Mouse (Mus musculus) myocyte (in vitro differentiated cells): ENCODE measurements around the gene Zc3h18. TPM values are rescaled to one million over a fixed set of nuclear protein-coding genes. Genes with fewer than 3 reads are reported as not detected.

Experiments used
- H3K27me3 ChIP-seq: one replicate; pipeline ENCODE4 v1.6.1; 2011; ENCODE audit not compliant: control insufficient read depth, insufficient read depth, insufficient read length
- H3K36me3 ChIP-seq: one replicate; pipeline ENCODE4 v1.6.1; 2011; ENCODE audit not compliant: control insufficient read depth, insufficient read depth
- H3K4me2 ChIP-seq: one replicate; pipeline ENCODE4 v1.6.1; 2011; ENCODE audit warnings: low read depth, control low read depth
- H3K4me3 ChIP-seq: one replicate; pipeline ENCODE4 v1.5.1; 2011; ENCODE audit warnings: mild to moderate bottlenecking, control low read depth, moderate library complexity
- H3K79me2 ChIP-seq: one replicate; pipeline ENCODE4 v1.6.1; 2011; ENCODE audit not compliant: control insufficient read depth, insufficient read depth
- H3ac ChIP-seq: one replicate; pipeline ENCODE4 v1.6.1; 2011; ENCODE audit not compliant: control insufficient read depth, insufficient read length
- CEBPB ChIP-seq: IDR thresholded peaks from 2 replicates; pipeline ENCODE4 v1.6.1; 2011; ENCODE audit warnings: mild to moderate bottlenecking, moderate library complexity; ENCODE audit not compliant: poor library complexity, insufficient read depth, severe bottlenecking
- E2F4 ChIP-seq: IDR thresholded peaks from one replicate; pipeline ENCODE4 v1.6.1; 2011; ENCODE audit warnings: mild to moderate bottlenecking, control low read depth, moderate library complexity; ENCODE audit not compliant: insufficient read depth
- MAX ChIP-seq: IDR thresholded peaks from one replicate; pipeline ENCODE4 v1.6.1; 2011; ENCODE audit warnings: low read depth, mild to moderate bottlenecking, control low read depth
- MYOD1 ChIP-seq, 3 experiments: IDR thresholded peaks; one replicate each; pipeline ENCODE4 v1.6.1; 2011; ENCODE audit warnings: control low read depth in 2 of 3, low read depth in 2 of 3, mild to moderate bottlenecking in 2 of 3, moderate library complexity in 1 of 3; ENCODE audit not compliant: insufficient read length in 2 of 3, control insufficient read depth in 1 of 3
- MYOG ChIP-seq, 3 experiments: IDR thresholded peaks; one replicate each; pipeline ENCODE4 v1.6.1; 2011; ENCODE audit warnings: control low read depth in 2 of 3, low read depth in 2 of 3, mild to moderate bottlenecking in 2 of 3; ENCODE audit not compliant: insufficient read length in 2 of 3, control insufficient read depth in 1 of 3, insufficient read depth in 1 of 3
- POLR2A ChIP-seq: IDR thresholded peaks from one replicate; pipeline ENCODE4 v1.6.1; 2011; ENCODE audit warnings: low read depth, mild to moderate bottlenecking, control low read depth, moderate library complexity; ENCODE audit not compliant: insufficient read length
- POLR2AphosphoS2 ChIP-seq: IDR thresholded peaks from one replicate; pipeline ENCODE4 v1.6.1; 2011; ENCODE audit warnings: low read depth, control low read depth; ENCODE audit not compliant: insufficient read length
- REST ChIP-seq: IDR thresholded peaks from one replicate; pipeline ENCODE4 v1.6.1; 2011; ENCODE audit warnings: mild to moderate bottlenecking, control low read depth, moderate library complexity; ENCODE audit not compliant: insufficient read depth, insufficient read length
- SRF ChIP-seq: IDR thresholded peaks from one replicate; pipeline ENCODE4 v1.6.1; 2011; ENCODE audit warnings: low read depth; ENCODE audit not compliant: control insufficient read depth, insufficient read length
- TCF12 ChIP-seq: IDR thresholded peaks from one replicate; pipeline ENCODE4 v1.6.1; 2011; ENCODE audit warnings: mild to moderate bottlenecking, control low read depth; ENCODE audit not compliant: poor library complexity, insufficient read depth, severe bottlenecking
- TCF3 ChIP-seq: IDR thresholded peaks from one replicate; pipeline ENCODE4 v1.6.1; 2011; ENCODE audit warnings: low read depth, control low read depth; ENCODE audit not compliant: insufficient read length
- USF1 ChIP-seq: IDR thresholded peaks from one replicate; pipeline ENCODE4 v1.6.1; 2011; ENCODE audit warnings: low read depth, mild to moderate bottlenecking, control low read depth, moderate library complexity
- polyA plus RNA-seq: library from polyadenylated mRNA; unstranded; fragments of >200 nt; fragmentation: generic; extraction: Trizol; gene quantifications from one replicate; pipeline ENCODE4 v1.2.1, GENCODE M21; 2012; ENCODE audit warnings: missing spikeins

Gene Zc3h18
- polyA plus RNA-seq, 1 experiment, result 28.8 TPM

- Histone ChIP-seq H3K4me3 (no peak overlapping the region), H3K27me3 (peaks cover 5% of the 10 kb centered on the region), H3K4me2 (no peak overlapping the region), H3K36me3 (no peaks in the 10 kb centered on the region), H3ac (no peak overlapping the region), H3K79me2 (no peaks in the 10 kb centered on the region)
- TF ChIP-seq SRF (no peak), MYOD1 (IDR thresholded peaks at IDR 0.05; ENCODE audit: control insufficient read depth in 1 of 3, insufficient read length in 2 of 3, low read depth in 2 of 3) (peak in 2 of 3 experiments; percentile 30 to 47), MYOG (IDR thresholded peaks at IDR 0.05; ENCODE audit: control insufficient read depth in 1 of 3, insufficient read depth in 1 of 3, insufficient read length in 2 of 3, low read depth in 2 of 3) (peak in 2 of 3 experiments; percentile 49 to 52)
These were observed 74.8 kb downstream of the Zc3h18 start for GRCm38 (mm10) chr8:122451161-122451703.

GRCm38 (mm10) chr8:122452154-122452553 lies 75.7 kb downstream of the Zc3h18 start:
- Histone ChIP-seq H3K27me3 (peaks cover 5% of the 10 kb centered on the region), H3K4me3 (no peak overlapping the region), H3K36me3 (no peaks in the 10 kb centered on the region), H3ac (no peak overlapping the region), H3K4me2 (peak overlapping the region; percentile 12), H3K79me2 (no peaks in the 10 kb centered on the region)
- TF ChIP-seq TCF3, result no peak
- TF ChIP-seq MYOG (IDR thresholded peaks at IDR 0.05; ENCODE audit: control insufficient read depth in 1 of 3, insufficient read depth in 1 of 3, insufficient read length in 2 of 3, low read depth in 2 of 3), result peak in 2 of 3 experiments; percentile 32 to 56
- no peak for TF ChIP-seq REST
- peak in 1 of 3 experiments; percentile 58 for TF ChIP-seq MYOD1 (IDR thresholded peaks at IDR 0.05; ENCODE audit: control insufficient read depth in 1 of 3, insufficient read length in 2 of 3, low read depth in 2 of 3)
- TF ChIP-seq SRF, result no peak

- no peaks in the 10 kb centered on the region for H3K36me3 ChIP-seq
These were observed 78.0 kb downstream of the Zc3h18 start for GRCm38 (mm10) chr8:122454409-122454808.

GRCm38 (mm10) chr8:122457171-122457570 lies 80.8 kb downstream of the Zc3h18 start:
- H3K4me3 ChIP-seq, result no peak overlapping the region
- no peaks in the 10 kb centered on the region for H3K79me2 ChIP-seq
- H3K36me3 ChIP-seq, result no peaks in the 10 kb centered on the region
- peaks cover 5% of the 10 kb centered on the region for H3K27me3 ChIP-seq
- no peak for TF ChIP-seq REST
- TF ChIP-seq MYOD1 (IDR thresholded peaks at IDR 0.05; ENCODE audit: control insufficient read depth in 1 of 3, insufficient read length in 2 of 3, low read depth in 2 of 3), result no peak
- TF ChIP-seq SRF, result no peak
- TF ChIP-seq POLR2AphosphoS2, result no peak
- TF ChIP-seq POLR2A, result no peak
- H3ac ChIP-seq, result no peak overlapping the region
- H3K4me2 ChIP-seq, result no peak overlapping the region

More at GRCm38 (mm10) chr8:122454409-122454808, 78.0 kb downstream of the Zc3h18 start:
- H3ac ChIP-seq, result no peak overlapping the region
- H3K4me3 ChIP-seq, result no peak overlapping the region
- H3K79me2 ChIP-seq, result no peaks in the 10 kb centered on the region
- TF ChIP-seq MYOG (IDR thresholded peaks at IDR 0.05; ENCODE audit: control insufficient read depth in 1 of 3, insufficient read depth in 1 of 3, insufficient read length in 2 of 3, low read depth in 2 of 3), result no peak
- no peak for TF ChIP-seq POLR2AphosphoS2
- TF ChIP-seq TCF12, result no peak
- TF ChIP-seq MYOD1 (IDR thresholded peaks at IDR 0.05; ENCODE audit: control insufficient read depth in 1 of 3, insufficient read length in 2 of 3, low read depth in 2 of 3), result no peak
- no peak for TF ChIP-seq POLR2A
- TF ChIP-seq E2F4, result no peak
- TF ChIP-seq REST, result no peak
- no peak for TF ChIP-seq USF1
- TF ChIP-seq CEBPB, result no peak
- TF ChIP-seq MAX, result no peak
- no peak for TF ChIP-seq SRF
- no peak overlapping the region for H3K4me2 ChIP-seq
- peaks cover 5% of the 10 kb centered on the region for H3K27me3 ChIP-seq

GRCm38 (mm10) chr8:122459218-122459900 lies 83.0 kb downstream of the Zc3h18 start:
- Histone ChIP-seq H3K4me2 (peak overlapping the region; percentile 74), H3K27me3 (peaks cover under 1% of the 10 kb centered on the region)

More at GRCm38 (mm10) chr8:122459218-122459900, 83.0 kb downstream of the Zc3h18 start:
- no peaks in the 10 kb centered on the region for H3K36me3 ChIP-seq
- H3K79me2 ChIP-seq, result no peaks in the 10 kb centered on the region
- no peak for TF ChIP-seq MAX
- TF ChIP-seq USF1, result no peak
- no peak for TF ChIP-seq MYOD1 (IDR thresholded peaks at IDR 0.05; ENCODE audit: control insufficient read depth in 1 of 3, insufficient read length in 2 of 3, low read depth in 2 of 3)
- no peak for TF ChIP-seq SRF
- no peak for TF ChIP-seq TCF3
- TF ChIP-seq CEBPB, result no peak
- TF ChIP-seq REST, result no peak
- TF ChIP-seq TCF12, result no peak
- TF ChIP-seq MYOG (IDR thresholded peaks at IDR 0.05; ENCODE audit: control insufficient read depth in 1 of 3, insufficient read depth in 1 of 3, insufficient read length in 2 of 3, low read depth in 2 of 3), result no peak
- no peak for TF ChIP-seq POLR2A
- TF ChIP-seq POLR2AphosphoS2, result no peak
- TF ChIP-seq E2F4, result no peak
- H3ac ChIP-seq, result no peak overlapping the region
- no peak overlapping the region for H3K4me3 ChIP-seq
